Mouse (Mus musculus) heart, embryonic 12.5 days (tissue): ENCODE results near the gene Ttpal. TPM values are rescaled to one million over a fixed set of nuclear protein-coding genes. Genes with fewer than 3 reads are reported as not detected.

ENCODE experiments used
- ATAC-seq: fragments of 200-750 bp; cut with Nextera tagmentation; 2 replicates; pipeline ENCODE4 v1.8.0; 2017; ENCODE audit warnings: moderate TSS enrichment, moderate library complexity; ENCODE audit not compliant: insufficient number of reproducible peaks, low FRiP score
- H3K27ac ChIP-seq: fragments of 300-500 bp; sonication (generic); 2 replicates; pipeline ENCODE4 v1.5.1; 2016; ENCODE audit warnings: mild to moderate bottlenecking, moderate library complexity; ENCODE audit not compliant: poor library complexity, severe bottlenecking
- H3K27me3 ChIP-seq: fragments of 300-500 bp; sonication (generic); replicated peaks from 2 replicates; pipeline ENCODE4 v1.6.1; 2016; ENCODE audit warnings: mild to moderate bottlenecking, moderate library complexity
- H3K36me3 ChIP-seq: fragments of 300-500 bp; sonication (generic); 2 replicates; pipeline ENCODE4 v1.6.1; 2016; ENCODE audit warnings: mild to moderate bottlenecking, moderate library complexity
- H3K4me1 ChIP-seq: fragments of 300-500 bp; sonication (generic); replicated peaks from 2 replicates; pipeline ENCODE4 v1.6.1; 2016; ENCODE audit warnings: mild to moderate bottlenecking
- H3K4me2 ChIP-seq: fragments of 300-500 bp; sonication (generic); 2 replicates; pipeline ENCODE4 v1.6.1; 2016; ENCODE audit warnings: mild to moderate bottlenecking, moderate library complexity
- H3K4me3 ChIP-seq: fragments of 300-500 bp; sonication (generic); 2 replicates; pipeline ENCODE4 v1.5.1; 2016; ENCODE audit warnings: mild to moderate bottlenecking
- H3K9ac ChIP-seq: fragments of 300-500 bp; sonication (generic); 2 replicates; pipeline ENCODE4 v1.6.1; 2016; ENCODE audit warnings: mild to moderate bottlenecking, moderate library complexity
- H3K9me3 ChIP-seq: fragments of 300-500 bp; sonication (generic); replicated peaks from 2 replicates; pipeline ENCODE4 v1.6.1; 2016; ENCODE audit warnings: mild to moderate bottlenecking, moderate library complexity
- WGBS: fragments of 180-500 bp; shearing (Covaris S2); methylation state at CpG from one replicate; pipeline ENCODE4 v1.1.7; 2016; 5-methylcytosine and 5-hydroxymethylcytosine counted together
- polyA plus RNA-seq: library from polyadenylated mRNA; unstranded; fragments of >200 nt; fragmentation: Nextera tagmentation; extraction: Ambion mirVana; gene quantifications from 2 replicates; pipeline ENCODE4 v1.2.1, GENCODE M21; 2016

Ttpal gene
- polyA plus RNA-seq, 1 experiment from 2014 or later, result 26.9 TPM

DNA sequence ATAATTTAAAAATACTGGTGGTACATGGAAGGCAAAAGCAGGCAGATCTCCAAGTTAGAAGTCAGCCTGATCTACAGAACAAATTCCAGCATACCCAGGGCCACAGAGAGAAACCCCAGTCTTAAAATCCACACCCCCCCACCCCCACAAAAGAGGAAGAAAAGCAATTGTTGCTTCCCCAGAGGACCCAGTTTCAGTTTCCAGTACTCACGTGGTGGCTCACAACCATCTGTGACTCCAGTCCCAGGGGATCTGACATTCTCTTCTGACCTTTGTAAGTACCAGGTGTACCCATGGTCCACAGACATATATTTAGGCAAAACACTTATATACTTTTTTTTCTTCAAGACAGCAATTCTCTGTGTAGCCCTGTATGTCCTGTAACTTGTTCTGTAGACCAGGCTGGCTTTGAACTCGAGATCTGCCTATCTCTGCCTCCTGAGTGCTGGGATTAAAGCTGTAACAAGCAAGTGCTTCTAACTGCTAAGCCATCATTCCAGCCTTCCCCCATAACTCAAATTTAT lies 60.6 kb downstream of the Ttpal start:
- Histone ChIP-seq H3K9ac (no peak overlapping the region), H3K36me3 (peaks cover 14% of the 10 kb centered on the region; the same call in 1 of the 2 replicates), H3K9me3 (no peaks in the 10 kb centered on the region), H3K27me3 (no peaks in the 10 kb centered on the region), H3K4me1 (peaks cover 62% of the 10 kb centered on the region), H3K4me3 (no peak overlapping the region), H3K27ac (no peak overlapping the region), H3K4me2 (no peak overlapping the region)
- WGBS, result 67% methylated on average over 2 of the region's 2 CpGs
- ATAC-seq, result no peak

DNA sequence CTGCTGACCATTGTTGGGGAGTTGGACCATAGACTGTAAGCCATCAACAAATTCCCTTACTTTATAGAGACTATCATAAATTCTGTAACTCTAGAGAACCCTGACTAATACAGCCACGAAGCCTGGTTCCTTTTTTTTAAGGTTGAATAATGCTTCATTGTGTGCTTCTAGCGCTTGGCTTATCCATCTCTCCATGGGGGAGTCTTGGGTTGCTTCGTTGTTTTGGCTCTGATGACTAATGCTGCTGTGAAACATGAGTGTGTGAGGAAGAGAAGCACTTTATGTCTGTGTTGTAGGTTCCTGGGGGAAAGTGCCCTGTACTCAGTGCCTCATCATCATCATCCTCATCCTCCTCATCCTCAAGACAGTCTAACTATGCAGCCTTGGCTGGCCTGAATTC lies 61.8 kb downstream of the Ttpal start:
- Histone ChIP-seq H3K4me2 (no peak overlapping the region), H3K4me3 (no peak overlapping the region), H3K9ac (no peak overlapping the region), H3K4me1 (peaks cover 62% of the 10 kb centered on the region), H3K27ac (no peak overlapping the region), H3K27me3 (no peaks in the 10 kb centered on the region), H3K36me3 (peaks cover 14% of the 10 kb centered on the region; the same call in 1 of the 2 replicates), H3K9me3 (no peaks in the 10 kb centered on the region)
- ATAC-seq, result no peak
- WGBS, result 64% methylated on average over 3 of the region's 3 CpGs

GRCm38 (mm10) chr2:163667045-163667444 lies 64.9 kb downstream of the Ttpal start:
- Histone ChIP-seq H3K9ac (no peak overlapping the region), H3K27ac (no peak overlapping the region; the same call in 1 of the 2 replicates), H3K4me3 (no peak overlapping the region), H3K9me3 (no peaks in the 10 kb centered on the region), H3K4me2 (no peak overlapping the region), H3K27me3 (no peaks in the 10 kb centered on the region), H3K36me3 (peaks cover 14% of the 10 kb centered on the region; the same call in 1 of the 2 replicates), H3K4me1 (peaks cover 34% of the 10 kb centered on the region)
- 88% methylated on average over 1 of the region's 1 CpGs for WGBS
- ATAC-seq, result no peak

Other genes starting within 250 kb of the Ttpal start
- 62.5 and 62.7 TPM in 2 replicates for gene Jph2, start 204.3 kb upstream of the Ttpal start, polyA plus RNA-seq
- 55.3 and 57.2 TPM in 2 replicates for gene Oser1, start 177.6 kb upstream of the Ttpal start, polyA plus RNA-seq
- gene Gdap1l1, start 163.8 kb upstream of the Ttpal start, polyA plus RNA-seq, result 0.19 and 0.63 TPM in 2 replicates
- gene Fitm2, start 129.7 kb upstream of the Ttpal start, polyA plus RNA-seq, result 14.2 and 15.5 TPM in 2 replicates
- not detected in 2 replicates for gene R3hdml, start 110.0 kb upstream of the Ttpal start, polyA plus RNA-seq
- gene Hnf4a, start 95.5 kb upstream of the Ttpal start, polyA plus RNA-seq, result 0.17 and 0.18 TPM in 2 replicates
- gene Serinc3, start 42.8 kb downstream of the Ttpal start, polyA plus RNA-seq, result 67.7 and 76.7 TPM in 2 replicates
- 233 and 241 TPM in 2 replicates for gene Pkig, start 56.1 kb downstream of the Ttpal start, polyA plus RNA-seq
- 3.6 and 3.7 TPM in 2 replicates for gene Ada, start 147.9 kb downstream of the Ttpal start, polyA plus RNA-seq
- 0.14 and 0.26 TPM in 2 replicates for gene Ccn5, start 218.5 kb downstream of the Ttpal start, polyA plus RNA-seq